Mouse (Mus musculus): Measurements from ENCODE around the gene Nos3.

Nos3 gene

GRCm38 (mm10) chr5:24426556-24427284, 62.1 kb downstream of the Nos3 start:
- CTCF ChIA-PET = interaction anchor here (0.5 kb wide), 1 partner anchor 49 kb away, joined by 3 read pairs; no protein-coding TSS in a partner anchor

- CTCF ChIA-PET = no interaction called here
These were observed 62.6 kb downstream of the Nos3 start for GRCm38 (mm10) chr5:24427285-24427633.

- CTCF ChIA-PET = no interaction called here
These were observed 63.4 kb downstream of the Nos3 start for GRCm38 (mm10) chr5:24427981-24428402.

DNA sequence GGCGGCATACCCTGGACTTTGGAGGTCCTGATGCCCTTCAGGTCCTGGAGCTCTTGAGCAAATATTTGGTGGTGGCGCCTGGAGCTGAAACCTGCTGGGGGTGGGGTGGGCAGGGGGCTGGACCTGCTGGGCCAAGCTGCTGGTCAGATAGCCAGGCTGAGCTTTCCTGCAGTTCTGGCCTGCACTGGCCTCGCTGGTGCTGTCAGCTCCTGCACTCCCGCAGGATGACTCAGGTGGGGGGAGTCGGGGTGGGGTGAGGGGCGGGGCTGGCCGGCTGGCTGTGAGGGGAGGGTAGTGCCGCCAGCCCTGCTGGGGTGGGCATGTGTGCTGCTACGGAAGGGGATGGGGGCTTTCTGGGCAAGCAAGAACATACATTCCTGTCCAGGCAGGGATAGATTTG, 64.0 kb downstream of the Nos3 start:
- CTCF ChIA-PET = no interaction called here

- CTCF ChIA-PET = interaction anchor here (0.6 kb wide), 1 partner anchor 14 kb away, joined by 3 read pairs; no protein-coding TSS in a partner anchor
These were observed 69.4 kb downstream of the Nos3 start for GRCm38 (mm10) chr5:24433993-24434392.
